Mouse (Mus musculus) lung, postnatal 4 days (tissue): ENCODE results near the gene H2-T24.

Experiments used
- DNase-seq, 2 experiments: peaks; one replicate each; pipeline ENCODE4 v3.0.0; 2021

The H2-T24 gene

DNA sequence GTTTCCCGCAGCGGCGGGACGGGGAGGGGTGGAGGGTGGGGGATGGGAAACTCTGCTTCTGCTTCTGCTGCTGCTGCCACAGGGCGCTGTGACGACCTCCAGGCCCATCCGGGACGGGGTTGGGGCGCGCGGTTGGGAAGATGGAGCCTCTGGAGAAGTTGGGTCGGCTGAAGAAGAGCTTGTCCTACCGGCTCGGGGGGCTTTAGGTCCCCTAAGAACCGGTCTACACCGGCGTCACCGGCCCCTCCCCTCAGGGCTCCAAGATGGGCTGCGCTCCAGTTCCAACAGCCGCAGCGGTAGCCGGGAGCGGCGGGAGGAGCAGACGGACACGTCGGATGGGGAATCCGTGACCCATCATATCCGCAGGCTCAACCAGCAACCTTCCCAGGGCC lies 40.0 kb downstream of the H2-T24 start:
- DNase-seq, result peak; percentile 61 to 71

- DNase-seq, result peak; percentile 93
Observed at GRCm38 (mm10) chr17:35979401-35980362, 40.7 kb downstream of the H2-T24 start, which contains the start of the genes Gnl1 and Prr3. TSS of gene Gnl1 (plus strand) at chr17:35979851. TSS of gene Prr3 (minus strand) at chr17:35980236.

DNA sequence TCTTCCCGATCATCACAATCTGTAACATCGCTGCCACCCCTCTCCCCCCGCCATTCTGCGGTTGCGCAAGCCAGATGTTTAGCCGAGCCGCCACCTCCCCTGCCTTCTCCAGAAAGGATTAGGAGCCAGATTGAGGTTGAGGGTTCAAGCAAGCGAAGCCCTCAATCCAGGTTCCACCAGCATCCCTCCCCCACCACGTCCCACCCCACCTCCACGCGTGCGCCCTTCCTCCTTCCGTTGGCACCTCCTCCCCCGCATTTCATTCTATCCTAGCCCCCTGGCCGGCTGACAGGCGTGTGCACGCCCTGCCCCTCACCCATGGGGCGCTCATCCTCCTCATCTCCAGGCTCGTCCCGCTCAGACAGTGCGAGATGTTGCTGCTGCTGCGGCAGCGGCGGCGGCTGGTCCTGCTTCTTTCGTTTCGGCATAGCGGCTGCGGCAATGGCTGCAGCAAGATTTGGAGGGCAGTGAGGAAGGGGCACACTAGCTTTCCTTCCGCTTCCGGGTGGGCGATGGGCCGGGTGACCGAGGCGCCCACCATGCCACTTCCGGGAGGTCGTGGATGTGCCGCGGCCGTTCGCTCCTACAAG lies 41.5 kb downstream of the H2-T24 start:
- peak in 1 of 2 experiments; percentile 92 for DNase-seq

DNA sequence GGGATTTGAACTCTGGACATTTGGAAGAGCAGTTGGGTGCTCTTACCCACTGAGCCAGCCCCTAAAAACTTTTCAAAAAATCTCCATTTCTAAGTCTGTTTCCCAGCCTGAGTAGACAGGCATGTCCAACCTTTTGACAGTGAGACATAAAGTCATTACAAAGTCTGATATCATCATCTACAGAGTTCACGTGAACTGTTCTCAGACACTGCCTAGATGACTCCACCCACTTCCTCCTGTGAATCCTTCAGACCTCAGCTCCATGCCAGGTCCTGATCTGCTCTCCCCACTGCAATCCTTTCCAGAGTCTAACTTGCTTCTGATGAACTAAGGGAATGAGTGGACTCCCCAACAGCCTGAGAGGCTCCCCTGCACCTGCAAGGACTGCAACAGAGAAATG lies 48.2 kb downstream of the H2-T24 start:
- peak in 1 of 2 experiments; percentile 5 for DNase-seq

- DNase-seq, result peak; percentile 98 to 100
Observed at GRCm38 (mm10) chr17:35969418-35970389, 50.7 kb downstream of the H2-T24 start, which contains the start of gene Abcf1. TSS of gene Abcf1 (minus strand) at chr17:35969761.

GRCm38 (mm10) chr17:35967621-35968020 lies 52.7 kb downstream of the H2-T24 start:
- no peak for DNase-seq

DNA sequence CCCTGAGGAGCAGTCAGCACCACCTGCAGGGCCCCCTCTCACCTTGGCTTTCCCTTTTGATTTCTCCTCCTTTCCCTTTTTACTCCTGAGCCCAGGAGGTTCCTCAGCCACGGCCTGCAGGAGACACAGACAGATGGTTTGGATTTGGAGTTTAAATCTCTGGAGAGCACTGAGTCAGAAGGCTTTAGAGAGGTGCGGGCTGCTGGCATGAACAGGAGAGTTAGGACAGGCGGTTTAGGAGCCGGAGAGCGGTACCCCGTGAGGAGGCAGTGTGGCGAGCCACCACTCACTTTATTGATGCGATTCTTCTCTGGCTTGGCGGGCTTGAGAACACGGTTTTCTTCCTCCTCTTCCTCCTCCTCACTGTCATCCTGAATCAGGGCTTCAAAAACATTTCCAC lies 57.1 kb downstream of the H2-T24 start:
- peak in 1 of 2 experiments; percentile 15 for DNase-seq

- DNase-seq, result no peak
Observed at GRCm38 (mm10) chr17:35958533-35959223, 61.7 kb downstream of the H2-T24 start.
